Mouse (Mus musculus): Measurements from ENCODE around the gene Krtap26-1.

DNA sequence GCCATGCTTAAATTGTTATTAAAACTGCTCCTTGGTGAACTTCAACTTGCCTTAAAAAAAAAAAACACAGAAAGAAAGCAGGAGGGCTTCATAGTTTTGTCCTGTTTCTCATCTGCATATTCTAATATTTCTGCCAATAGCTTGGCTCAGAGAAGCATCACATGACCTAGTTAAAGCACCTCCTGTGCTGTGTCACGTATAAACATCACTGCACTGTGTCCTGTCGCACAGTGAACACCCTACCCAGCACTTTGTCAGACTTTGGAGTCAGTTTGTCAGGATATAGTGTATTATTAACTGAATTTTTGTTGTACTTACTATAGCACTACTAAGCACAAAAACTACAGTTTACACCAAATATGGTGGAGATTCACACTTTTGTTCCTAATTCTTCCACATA is 4.4 kb upstream of the Krtap26-1 start:
- TF ChIP-seq CTCF (IDR thresholded peaks at IDR 0.05; ENCODE audit: low read depth, low read length) (no peak), POLR2A (IDR thresholded peaks at IDR 0.05; ENCODE audit: extremely low read depth, insufficient read depth, low read length) (no peak)
